Mouse (Mus musculus) lung, embryonic 16.5 days (tissue): Measurements from ENCODE around the gene Hist1h2ab. TPM values are rescaled to one million over a fixed set of nuclear protein-coding genes. Genes with fewer than 3 reads are reported as not detected.

Experiments used
- ATAC-seq: fragments of 200-750 bp; cut with Nextera tagmentation; 2 replicates; pipeline ENCODE4 v1.8.0; 2017; ENCODE audit warnings: low read depth, mild to moderate bottlenecking, moderate library complexity
- H3K27ac ChIP-seq: fragments of 300-500 bp; sonication (generic); 2 replicates; pipeline ENCODE4 v1.5.1; 2014; ENCODE audit warnings: mild to moderate bottlenecking, control low read depth, low read length
- H3K27me3 ChIP-seq: fragments of 300-500 bp; sonication (generic); 2 replicates; pipeline ENCODE4 v1.6.1; 2014; ENCODE audit warnings: low read depth, low read length, mixed read lengths; ENCODE audit not compliant: control insufficient read depth, insufficient read depth
- H3K36me3 ChIP-seq: fragments of 300-500 bp; sonication (generic); 2 replicates; pipeline ENCODE4 v1.6.1; 2014; ENCODE audit warnings: low read length; ENCODE audit not compliant: control insufficient read depth, insufficient read depth
- H3K4me1 ChIP-seq: fragments of 300-500 bp; sonication (generic); replicated peaks from 2 replicates; pipeline ENCODE4 v1.6.1; 2014; ENCODE audit warnings: low read length, mixed read lengths; ENCODE audit not compliant: control insufficient read depth, insufficient read depth
- H3K4me2 ChIP-seq: fragments of 300-500 bp; sonication (generic); 2 replicates; pipeline ENCODE4 v1.6.1; 2014; ENCODE audit warnings: low read depth, low read length, control low read depth
- H3K4me3 ChIP-seq: fragments of 300-500 bp; sonication (generic); 2 replicates; pipeline ENCODE4 v1.5.1; 2014; ENCODE audit warnings: mild to moderate bottlenecking, low read length, control low read depth
- H3K9ac ChIP-seq: fragments of 300-500 bp; sonication (generic); 2 replicates; pipeline ENCODE4 v1.6.1; 2014; ENCODE audit warnings: low read length, control low read depth
- H3K9me3 ChIP-seq: fragments of 300-500 bp; sonication (generic); 2 replicates; pipeline ENCODE4 v1.6.1; 2016; ENCODE audit warnings: low read length; ENCODE audit not compliant: control insufficient read depth
- WGBS: fragments of 180-500 bp; shearing (Covaris S2); extraction: QIAGEN DNeasy Blood & Tissue Kit; methylation state at CpG from one replicate; pipeline ENCODE4 v1.1.7; 2014; 5-methylcytosine and 5-hydroxymethylcytosine counted together
- microRNA-seq: library from miRNA; unstranded; fragments of <30 nt; microRNA quantifications from one replicate; pipeline ENCODE4, GENCODE M21; 2016
- polyA plus RNA-seq: library from polyadenylated mRNA; unstranded; fragments of >200 nt; fragmentation: Nextera tagmentation; extraction: Ambion mirVana; gene quantifications from 2 replicates; pipeline ENCODE4 v1.2.1, GENCODE M21; 2015

Hist1h2ab gene
- polyA plus RNA-seq, 1 experiment from 2014 or later: 44.6 TPM

DNA sequence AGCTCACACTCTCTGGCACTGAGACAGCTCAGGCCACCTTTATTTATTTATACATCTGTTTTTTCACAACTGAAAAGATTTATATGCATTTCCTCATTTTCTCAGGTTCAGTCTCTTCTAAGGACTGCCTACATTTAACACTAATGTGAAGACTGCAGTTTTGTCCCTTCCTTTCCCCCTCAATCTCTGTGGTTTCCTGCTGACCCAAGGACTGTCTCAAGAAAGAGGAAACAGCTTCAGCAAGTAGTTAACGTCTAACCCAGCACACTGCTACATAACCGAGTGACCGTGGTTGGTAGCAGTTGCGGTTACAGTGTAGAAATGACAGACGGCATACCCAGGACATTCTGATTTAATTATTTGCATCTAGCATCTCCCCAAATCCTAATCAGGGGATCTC lies 48.5 kb downstream of the Hist1h2ab start:
- Histone ChIP-seq H3K9me3 (no peaks in the 10 kb centered on the region), H3K27me3 (no peaks in the 10 kb centered on the region), H3K27ac (no peak overlapping the region), H3K9ac (no peak overlapping the region), H3K4me1 (no peaks in the 10 kb centered on the region), H3K4me3 (no peak overlapping the region), H3K36me3 (no peaks in the 10 kb centered on the region), H3K4me2 (no peak overlapping the region)
- 75% methylated on average over 5 of the region's 5 CpGs for WGBS
- no peak for ATAC-seq

Small RNAs within 50 kb of the gene (microRNA-seq; reads per million reads assigned to microRNA genes)
- not detected for gene Gm44314
- gene Gm44484: not detected

Other genes with a start within 250 kb of the Hist1h2ab start
- 4.3 and 8.4 TPM in 2 replicates for gene Hist1h4h, start 220.1 kb upstream of the Hist1h2ab start, polyA plus RNA-seq
- 7.1 and 8.0 TPM in 2 replicates for gene Hist1h2af, start 217.2 kb upstream of the Hist1h2ab start, polyA plus RNA-seq
- gene Hist1h3g, start 215.7 kb upstream of the Hist1h2ab start, polyA plus RNA-seq: 5.6 and 6.2 TPM in 2 replicates
- gene Hist1h2bh, start 207.7 kb upstream of the Hist1h2ab start, polyA plus RNA-seq: 1.3 and 2.0 TPM in 2 replicates
- 0.49 and 0.93 TPM in 2 replicates for gene Hist1h3f, start 207.1 kb upstream of the Hist1h2ab start, polyA plus RNA-seq
- gene Hist1h4f, start 199.5 kb upstream of the Hist1h2ab start, polyA plus RNA-seq: 0.78 and 2.4 TPM in 2 replicates
- 0.58 and 0.79 TPM in 2 replicates for gene Hist1h1d, start 197.9 kb upstream of the Hist1h2ab start, polyA plus RNA-seq
- 4.9 and 7.8 TPM in 2 replicates for gene Hist1h3e, start 188.8 kb upstream of the Hist1h2ab start, polyA plus RNA-seq
- 71.9 and 83.6 TPM in 2 replicates for gene Hist1h2ae, start 179.9 kb upstream of the Hist1h2ab start, polyA plus RNA-seq
- gene Hist1h2bg, start 179.7 kb upstream of the Hist1h2ab start, polyA plus RNA-seq: 13.6 and 15.8 TPM in 2 replicates
- gene Hist1h2bf, start 176.9 kb upstream of the Hist1h2ab start, polyA plus RNA-seq: 4.8 and 6.8 TPM in 2 replicates
- 2.9 and 3.4 TPM in 2 replicates for gene Hist1h2ad, start 176.7 kb upstream of the Hist1h2ab start, polyA plus RNA-seq
- gene Hist1h3d, start 175.4 kb upstream of the Hist1h2ab start, polyA plus RNA-seq: 7.4 and 9.5 TPM in 2 replicates
- 130 and 135 TPM in 2 replicates for gene Hist1h4d, start 169.5 kb upstream of the Hist1h2ab start, polyA plus RNA-seq
- gene Hist1h2be, start 130.0 kb upstream of the Hist1h2ab start, polyA plus RNA-seq: 3.3 and 3.4 TPM in 2 replicates
- gene Hist1h1e, start 128.6 kb upstream of the Hist1h2ab start, polyA plus RNA-seq: 20.3 and 21.3 TPM in 2 replicates
- gene Hist1h2ac, start 67.2 kb upstream of the Hist1h2ab start, polyA plus RNA-seq: 2.2 and 2.3 TPM in 2 replicates
- gene Hist1h2bc, start 66.9 kb upstream of the Hist1h2ab start, polyA plus RNA-seq: 66.1 and 72.9 TPM in 2 replicates
- gene Hist1h1t, start 55.3 kb upstream of the Hist1h2ab start, polyA plus RNA-seq: 0.16 and 0.48 TPM in 2 replicates
- gene Hist1h4c, start 52.7 kb upstream of the Hist1h2ab start, polyA plus RNA-seq: 6.2 and 6.6 TPM in 2 replicates
- gene Hfe, start 40.3 kb upstream of the Hist1h2ab start, polyA plus RNA-seq: 11.2 and 13.7 TPM in 2 replicates
- gene Hist1h1c, start 12.3 kb upstream of the Hist1h2ab start, polyA plus RNA-seq: 36.9 and 37.8 TPM in 2 replicates
- gene Hist1h3c, start 5.5 kb upstream of the Hist1h2ab start, polyA plus RNA-seq: 5.9 and 9.7 TPM in 2 replicates
- gene Hist1h2bb, start 4.4 kb upstream of the Hist1h2ab start, polyA plus RNA-seq: 4.0 and 4.9 TPM in 2 replicates
- gene Hist1h3b, start 1.1 kb downstream of the Hist1h2ab start, polyA plus RNA-seq: 13.3 and 14.0 TPM in 2 replicates
- gene Hist1h4b, start 5.9 kb downstream of the Hist1h2ab start, polyA plus RNA-seq: 5.1 and 6.6 TPM in 2 replicates
- gene Hist1h4a, start 10.1 kb downstream of the Hist1h2ab start, polyA plus RNA-seq: 1.2 TPM in 1 of 2 replicates, not detected in the other
- gene Hist1h3a, start 11.3 kb downstream of the Hist1h2ab start, polyA plus RNA-seq: 4.2 and 5.5 TPM in 2 replicates
- 2.1 and 4.3 TPM in 2 replicates for gene Hist1h1a, start 12.5 kb downstream of the Hist1h2ab start, polyA plus RNA-seq
- gene Trim38, start 18.8 kb downstream of the Hist1h2ab start, polyA plus RNA-seq: not detected in 2 replicates
- not detected in 2 replicates for gene Slc17a2, start 55.9 kb downstream of the Hist1h2ab start, polyA plus RNA-seq
- not detected in 2 replicates for gene Slc17a3, start 88.3 kb downstream of the Hist1h2ab start, polyA plus RNA-seq
- not detected in 2 replicates for gene Slc17a1, start 116.6 kb downstream of the Hist1h2ab start, polyA plus RNA-seq
- not detected in 2 replicates for gene Slc17a4, start 163.9 kb downstream of the Hist1h2ab start, polyA plus RNA-seq
- gene Hist1h2ba, start 183.0 kb downstream of the Hist1h2ab start, polyA plus RNA-seq: not detected in 2 replicates
- not detected in 2 replicates for gene Hist1h2aa, start 183.3 kb downstream of the Hist1h2ab start, polyA plus RNA-seq
- not detected in 2 replicates for gene Scgn, start 240.1 kb downstream of the Hist1h2ab start, polyA plus RNA-seq